Comparison of ENCODE assay signal across 8 mouse cellular contexts in the genomic region with DNA sequence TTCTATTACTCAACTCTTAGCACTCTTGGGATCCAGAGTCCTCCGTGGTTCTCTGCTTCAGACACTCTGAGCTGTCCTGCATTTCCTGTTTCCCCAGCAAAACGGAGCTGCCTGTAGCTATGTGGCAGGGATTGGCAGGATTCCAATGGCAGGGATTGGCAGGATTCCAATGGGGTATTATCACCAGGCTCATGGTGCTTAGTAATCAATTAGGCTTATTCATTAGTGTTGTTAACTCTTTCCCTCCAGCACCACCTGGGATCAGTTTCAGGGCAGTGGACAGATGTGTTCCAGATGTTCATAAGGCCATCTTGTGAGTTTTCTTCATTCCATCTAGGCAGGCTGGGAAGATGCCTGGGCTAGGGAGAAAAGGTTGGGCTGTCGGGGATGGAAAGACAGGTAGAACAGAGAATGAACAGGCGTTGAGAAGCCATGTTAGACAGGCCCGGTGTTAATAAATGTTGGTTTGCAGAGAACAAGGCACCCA.
DNase-seq lines count a peak whose midpoint lies in the region; ATAC-seq lines count a peak whose summit lies in the region.

No protein-coding gene starts in this region.

- peak; percentile 80 for ATAC-seq in stomach, embryonic 15.5 days (ENCODE audit: insufficient read depth, low FRiP score, low read depth)

- H3K27ac ChIP-seq in limb, embryonic 10.5 days: no peak overlapping the region
- no peak overlapping the region for H3K27ac ChIP-seq in stomach, embryonic 15.5 days

- H3K4me2 ChIP-seq in stomach, embryonic 15.5 days: peak overlapping the region; percentile 8; the same call in 1 of the 2 replicates

- DNase-seq in left cerebral cortex, postnatal 10 days (ENCODE audit: extremely low spot score in 1 of 2, low spot score in 2 of 2): peak; percentile 42 to 50
- DNase-seq in left cerebral cortex, adult 8-10 months (ENCODE audit: low spot score in 2 of 2): no peak
- peak; percentile 51 to 81 for DNase-seq in cerebellum, postnatal 4 days (ENCODE audit: low spot score in 2 of 2)
- DNase-seq in heart, postnatal 4 days: peak; percentile 23
- peak; percentile 53 for DNase-seq in limb, embryonic 10.5 days (ENCODE audit: low spot score)
- no peak for DNase-seq in adipocyte (ENCODE audit: low spot score)
- DNase-seq in gastrocnemius, postnatal 36 days: no peak

- intact Hi-C loops in left cerebral cortex, postnatal 10 days (cut with DNase I): no loop called here
- intact Hi-C loops in gastrocnemius, postnatal 36 days (cut with DNase I): loop anchor here (10.0 kb wide), 1 partner anchor 119 kb away; no protein-coding TSS in a partner anchor

- 49% methylated on average over 5 of the region's 5 CpGs for WGBS in limb, embryonic 10.5 days
- WGBS in stomach, embryonic 15.5 days: 36% methylated on average over 5 of the region's 5 CpGs

- H3K4me3 ChIP-seq in limb, embryonic 10.5 days: no peak overlapping the region
- H3K4me3 ChIP-seq in stomach, embryonic 15.5 days (replicated peaks): no peak overlapping the region

- H3K9me3 ChIP-seq in limb, embryonic 10.5 days (replicated peaks): no peaks in the 10 kb centered on the region
- H3K9me3 ChIP-seq in stomach, embryonic 15.5 days: no peaks in the 10 kb centered on the region

- peaks cover 23% of the 10 kb centered on the region for H3K4me1 ChIP-seq in limb, embryonic 10.5 days
- peaks cover 6% of the 10 kb centered on the region; the same call in 1 of the 2 replicates for H3K4me1 ChIP-seq in stomach, embryonic 15.5 days

- H3K27me3 ChIP-seq in limb, embryonic 10.5 days (ENCODE audit: low read depth, poor library complexity, severe bottlenecking): peaks cover 22% of the 10 kb centered on the region; the same call in 1 of the 2 replicates
- H3K27me3 ChIP-seq in stomach, embryonic 15.5 days (replicated peaks): no peaks in the 10 kb centered on the region

- H3K36me3 ChIP-seq in limb, embryonic 10.5 days: no peaks in the 10 kb centered on the region
- no peaks in the 10 kb centered on the region for H3K36me3 ChIP-seq in stomach, embryonic 15.5 days

- H3K9ac ChIP-seq in stomach, embryonic 15.5 days: no peak overlapping the region

Comparison
In these comparisons a context has a peak if more than half of its experiments do, and no peak if none do; other contexts are left out.
1. DNase-seq: peak in left cerebral cortex, postnatal 10 days (2 of 2), cerebellum, postnatal 4 days (2 of 2), heart, postnatal 4 days (single experiment) and limb, embryonic 10.5 days (single experiment); none in left cerebral cortex, adult 8-10 months (0 of 2), adipocyte (single experiment) and gastrocnemius, postnatal 36 days (0 of 2).